Mouse (Mus musculus): ENCODE measurements at regions not wholly inside any gene's neighbourhood (a gene's known extent, or its start where the extent isn't known, plus 50 kb on each side); places are given as distances from the start of the nearest gene placed in this dataset.

- no peak for TF ChIP-seq RAD21 (IDR thresholded peaks at IDR 0.05; ENCODE audit: low read depth, low read length)
- TF ChIP-seq MEF2A (IDR thresholded peaks at IDR 0.05; ENCODE audit: extremely low read depth, insufficient replicate concordance, low read depth, low read length, poor library complexity, severe bottlenecking): no peak
- TF ChIP-seq POLR2AphosphoS2 (IDR thresholded peaks at IDR 0.05; ENCODE audit: low read length): no peak
- no peak for TF ChIP-seq CHD1 (IDR thresholded peaks at IDR 0.05; ENCODE audit: low read depth, low read length)
- no peak for TF ChIP-seq ZNF384 (IDR thresholded peaks at IDR 0.05; ENCODE audit: low read depth, low read length)
- TF ChIP-seq NRF1 (IDR thresholded peaks at IDR 0.05; ENCODE audit: insufficient read depth, low read depth, low read length, poor library complexity, severe bottlenecking): no peak
- no peak for TF ChIP-seq EP300 (IDR thresholded peaks at IDR 0.05; ENCODE audit: low read depth in 1 of 2, low read length in 2 of 2)
- no peak for TF ChIP-seq MYC (IDR thresholded peaks at IDR 0.05; ENCODE audit: low read depth, low read length)
- H3K36me3 ChIP-seq (ENCODE audit: control insufficient read depth in 1 of 2, insufficient read depth in 2 of 2, low read length in 2 of 2): no peaks in the 10 kb centered on the region
- H3K9ac ChIP-seq (ENCODE audit: control insufficient read depth, low read depth, low read length, poor library complexity, severe bottlenecking): no peak overlapping the region
- no peaks in the 10 kb centered on the region for H3K79me2 ChIP-seq (ENCODE audit: control insufficient read depth, insufficient read depth, low read length, poor library complexity)
- no peak overlapping the region for H3K27ac ChIP-seq (ENCODE audit: control insufficient read depth, low read depth, low read length)
- H3K27me3 ChIP-seq (ENCODE audit: control insufficient read depth in 1 of 2, insufficient read depth in 2 of 2, low read length in 2 of 2): no peaks in the 10 kb centered on the region
- no peaks in the 10 kb centered on the region for H3K4me1 ChIP-seq (ENCODE audit: control insufficient read depth in 1 of 2, insufficient read depth in 2 of 2, low read length in 2 of 2)
- H3K9me3 ChIP-seq (replicated peaks; ENCODE audit: insufficient read depth, low read length): no peaks in the 10 kb centered on the region
- DNase-seq (ENCODE audit: low read depth, low spot score): no peak
- no peak overlapping the region for H3K4me3 ChIP-seq (ENCODE audit: control insufficient read depth in 1 of 2, insufficient read depth in 1 of 2, low read depth in 2 of 2, low read length in 2 of 2)
Measured at GRCm38 (mm10) chr14:24807061-24807460, 320.1 kb downstream of the Rps24 start.

- no peaks in the 10 kb centered on the region for H3K36me3 ChIP-seq (ENCODE audit: control insufficient read depth in 1 of 2, insufficient read depth in 2 of 2, low read length in 2 of 2)
- TF ChIP-seq POLR2AphosphoS5 (IDR thresholded peaks at IDR 0.05; ENCODE audit: borderline replicate concordance, low read depth, low read length) (no peak), CHD2 (IDR thresholded peaks at IDR 0.05; ENCODE audit: low read length) (no peak), TAL1 (IDR thresholded peaks at IDR 0.05; ENCODE audit: low read length) (no peak), CHD1 (IDR thresholded peaks at IDR 0.05; ENCODE audit: low read depth, low read length) (no peak), MAX (IDR thresholded peaks at IDR 0.05; ENCODE audit: low read length) (no peak), BHLHE40 (IDR thresholded peaks at IDR 0.05; ENCODE audit: borderline replicate concordance, low read depth, low read length) (no peak), SIN3A (IDR thresholded peaks at IDR 0.05; ENCODE audit: low read length) (no peak), ETS1 (IDR thresholded peaks at IDR 0.05; ENCODE audit: low read depth, low read length) (no peak), KAT2A (conservative IDR thresholded peaks at IDR 0.05; ENCODE audit: low read depth, low read length) (no peak), CTCF (IDR thresholded peaks at IDR 0.05 in 2 of 3, conservative IDR thresholded peaks at IDR 0.05 in 1 of 3; ENCODE audit: control insufficient read depth in 1 of 3, insufficient read depth in 1 of 3, low read depth in 2 of 3, low read length in 3 of 3, poor library complexity in 1 of 3, severe bottlenecking in 1 of 3) (no peak), SMC3 (IDR thresholded peaks at IDR 0.05; ENCODE audit: low read depth, low read length) (no peak), ZKSCAN1 (IDR thresholded peaks at IDR 0.05; ENCODE audit: low read depth, low read length) (no peak), JUND (IDR thresholded peaks at IDR 0.05; ENCODE audit: low read depth, low read length) (no peak), USF2 (IDR thresholded peaks at IDR 0.05; ENCODE audit: borderline replicate concordance in 1 of 2, insufficient read depth in 1 of 2, low read depth in 1 of 2, low read length in 2 of 2) (no peak), MYC (IDR thresholded peaks at IDR 0.05; ENCODE audit: low read depth, low read length) (no peak), TCF12 (IDR thresholded peaks at IDR 0.05; ENCODE audit: low read depth, low read length) (no peak)
- no peak overlapping the region for H3K9ac ChIP-seq (ENCODE audit: control insufficient read depth, low read depth, low read length, poor library complexity, severe bottlenecking)
- DNase-seq (ENCODE audit: low read depth, low spot score): no peak
- H3K9me3 ChIP-seq (replicated peaks; ENCODE audit: insufficient read depth, low read length): no peaks in the 10 kb centered on the region
- no peak overlapping the region for H3K27ac ChIP-seq (ENCODE audit: control insufficient read depth, low read depth, low read length)
- H3K27me3 ChIP-seq (ENCODE audit: control insufficient read depth in 1 of 2, insufficient read depth in 2 of 2, low read length in 2 of 2): no peaks in the 10 kb centered on the region
- no peak overlapping the region for H3K4me3 ChIP-seq (ENCODE audit: control insufficient read depth in 1 of 2, insufficient read depth in 1 of 2, low read depth in 2 of 2, low read length in 2 of 2)
- H3K79me2 ChIP-seq (ENCODE audit: control insufficient read depth, insufficient read depth, low read length, poor library complexity): no peaks in the 10 kb centered on the region
- no peaks in the 10 kb centered on the region for H3K4me1 ChIP-seq (ENCODE audit: control insufficient read depth in 1 of 2, insufficient read depth in 2 of 2, low read length in 2 of 2)
Measured at GRCm38 (mm10) chr14:24822876-24823567, 336.1 kb downstream of the Rps24 start.
